Mouse (Mus musculus): ENCODE data around the gene Itgb1bp1. TPM values are rescaled to one million over a fixed set of nuclear protein-coding genes. Genes with fewer than 3 reads are reported as not detected.
A peak's percentile ranks its signal among the peaks of the same experiment; 100 is the strongest.

Itgb1bp1 gene
- polyA plus RNA-seq, 1 experiment from 2014 or later: 20.3 TPM

DNA sequence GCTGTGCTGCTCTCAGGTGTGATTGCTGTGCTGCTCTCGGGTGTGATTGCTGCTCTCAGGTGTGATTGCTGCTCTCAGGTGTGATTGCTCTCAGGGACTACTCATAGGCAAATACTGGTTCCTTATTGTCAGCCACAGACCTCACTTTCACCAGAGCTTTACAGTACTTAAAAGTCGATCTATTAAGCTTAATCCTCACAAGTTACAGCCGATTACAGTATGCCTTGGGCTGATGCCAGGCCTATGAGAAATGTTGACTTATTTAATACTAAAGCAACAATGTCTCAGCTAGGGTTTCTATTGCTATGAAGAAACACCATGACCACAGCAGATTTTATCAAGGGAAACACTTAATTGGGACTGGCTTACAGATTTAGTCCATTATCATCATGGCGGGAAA, 89.7 kb downstream of the Itgb1bp1 start:
- H3K36me3 ChIP-seq (replicated peaks): no peaks in the 10 kb centered on the region
- ATAC-seq (ENCODE audit: insufficient read depth): no peak
- H3K9me3 ChIP-seq (replicated peaks): no peaks in the 10 kb centered on the region
- no peak overlapping the region for H3K4me3 ChIP-seq (replicated peaks)
- 65% methylated on average over 4 of the region's 4 CpGs for WGBS (ENCODE audit: insufficient replicate concordance)
- H3K27me3 ChIP-seq: no peaks in the 10 kb centered on the region
- H3K9ac ChIP-seq: no peak overlapping the region
- no peak overlapping the region for H3K4me2 ChIP-seq
- H3K27ac ChIP-seq (replicated peaks): no peak overlapping the region
- peaks cover 20% of the 10 kb centered on the region for H3K4me1 ChIP-seq (replicated peaks)

DNA sequence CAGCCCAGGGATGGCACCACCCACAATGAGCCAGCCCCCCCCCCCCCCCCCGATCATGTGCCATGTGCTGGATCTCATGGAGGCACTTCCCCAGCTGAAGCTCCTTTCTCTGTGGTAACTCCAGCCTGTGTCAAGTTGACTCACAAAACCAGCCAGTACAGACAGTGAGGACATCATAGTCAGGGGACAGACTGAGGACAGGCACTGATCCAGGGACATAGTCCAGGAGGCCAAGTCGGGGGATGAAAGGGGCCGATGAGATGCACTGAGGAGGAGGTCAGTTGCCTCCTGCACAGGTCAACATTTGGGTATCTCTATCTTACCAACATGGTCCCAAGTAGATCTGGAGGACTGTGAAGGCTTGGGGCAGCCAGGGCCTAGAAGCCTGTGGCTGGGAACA, 90.6 kb downstream of the Itgb1bp1 start:
- 56% methylated on average over 3 of the region's 3 CpGs for WGBS (ENCODE audit: insufficient replicate concordance)
- peak; percentile 13; the same call in 1 of the 2 replicates for ATAC-seq (ENCODE audit: insufficient read depth)

DNA sequence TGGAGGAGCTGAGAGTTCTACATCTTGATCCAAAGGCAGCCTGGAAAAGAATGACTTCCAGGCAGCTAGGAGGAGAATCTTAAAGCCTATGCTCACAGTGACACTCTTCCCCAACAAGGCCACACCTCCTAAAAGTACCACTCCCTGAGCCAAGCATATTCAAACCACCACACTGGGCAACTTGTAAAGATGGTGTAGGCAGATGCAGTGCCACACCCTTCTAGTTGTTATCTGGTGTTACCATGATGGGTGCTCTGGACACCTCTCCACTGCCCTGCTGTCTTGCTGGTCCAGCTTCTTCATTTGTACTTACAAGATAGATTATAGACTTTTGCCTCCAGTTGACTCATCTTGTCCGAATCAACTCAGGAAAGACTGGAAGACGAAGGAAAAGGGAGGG, 94.5 kb downstream of the Itgb1bp1 start:
- 66% methylated on average over 2 of the region's 2 CpGs for WGBS (ENCODE audit: insufficient replicate concordance)
- no peaks in the 10 kb centered on the region for H3K36me3 ChIP-seq (replicated peaks)
- H3K4me3 ChIP-seq (replicated peaks): no peak overlapping the region
- H3K27ac ChIP-seq (replicated peaks): no peak overlapping the region
- H3K9me3 ChIP-seq (replicated peaks): no peaks in the 10 kb centered on the region
- H3K4me2 ChIP-seq: no peak overlapping the region
- H3K4me1 ChIP-seq (replicated peaks): peaks cover 27% of the 10 kb centered on the region
- no peaks in the 10 kb centered on the region for H3K27me3 ChIP-seq
- ATAC-seq (ENCODE audit: insufficient read depth): peak; percentile 71
- no peak overlapping the region for H3K9ac ChIP-seq

More for the DNA sequence above, 90.6 kb downstream of the Itgb1bp1 start:
- peaks cover 22% of the 10 kb centered on the region for H3K4me1 ChIP-seq (replicated peaks)
- H3K36me3 ChIP-seq (replicated peaks): no peaks in the 10 kb centered on the region
- H3K27ac ChIP-seq (replicated peaks): no peak overlapping the region
- H3K4me2 ChIP-seq: no peak overlapping the region
- no peak overlapping the region for H3K9ac ChIP-seq
- no peak overlapping the region for H3K4me3 ChIP-seq (replicated peaks)
- H3K27me3 ChIP-seq: no peaks in the 10 kb centered on the region
- no peaks in the 10 kb centered on the region for H3K9me3 ChIP-seq (replicated peaks)

Other genes starting within 250 kb of the Itgb1bp1 start
- gene Cpsf3, start 893 bp downstream of the Itgb1bp1 start, polyA plus RNA-seq (2015; fragmentation: Nextera tagmentation; extraction: Ambion mirVana): 39.7 and 40.5 TPM in 2 replicates
- gene Iah1, start 30.1 kb upstream of the Itgb1bp1 start, polyA plus RNA-seq (2015; fragmentation: Nextera tagmentation; extraction: Ambion mirVana): 39.6 and 41.8 TPM in 2 replicates
- 14.3 TPM in 2 replicates for gene Adam17, start 87.3 kb upstream of the Itgb1bp1 start, polyA plus RNA-seq (2015; fragmentation: Nextera tagmentation; extraction: Ambion mirVana)
- gene Ywhaq, start 131.4 kb upstream of the Itgb1bp1 start, polyA plus RNA-seq (2015; fragmentation: Nextera tagmentation; extraction: Ambion mirVana): 171 and 184 TPM in 2 replicates

All from liver, embryonic 15.5 days (tissue).